Comparison of ENCODE assay signal across 1 mouse cellular context in genomic region chr4:123758306-123758705, GRCm38 (mm10).
TF ChIP-seq lines count a peak whose summit lies in the region.

No protein-coding gene starts in this region.

TF ChIP-seq in CH12.LX, 34 proteins besides CTCF, POLR2A, EP300 and RAD21 (continued from another document):
- no peak for TF ChIP-seq KAT2A (IDR thresholded peaks at IDR 0.05; ENCODE audit: insufficient replicate concordance, low read length)
